Mouse (Mus musculus): ENCODE results near the gene Thada. TPM values are rescaled to one million over a fixed set of nuclear protein-coding genes. Genes with fewer than 3 reads are reported as not detected.

Thada gene
- polyA plus RNA-seq, 1 experiment from 2014 or later, result 6.1 TPM

DNA sequence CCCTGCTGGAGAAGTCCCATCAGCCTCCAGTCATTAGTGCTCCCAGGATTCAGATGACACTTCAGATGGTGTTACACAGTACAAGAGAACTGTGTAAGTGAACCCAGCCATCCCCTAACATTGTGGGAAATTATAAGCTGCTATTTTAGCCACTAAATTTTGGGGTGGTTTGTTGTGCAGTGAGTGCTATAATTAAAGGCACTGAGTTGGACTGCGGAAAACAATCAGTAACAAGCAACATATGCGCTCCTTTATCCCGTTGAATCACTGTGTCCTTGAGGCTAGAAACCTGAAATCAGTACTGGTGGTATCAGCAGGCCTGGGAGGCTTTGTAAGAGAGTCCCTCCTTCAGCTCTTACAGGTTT is 113.2 kb downstream of the Thada start:
- 95% methylated on average over 3 of the region's 3 CpGs for WGBS
- H3K27me3 ChIP-seq, result no peaks in the 10 kb centered on the region
- peaks cover 18% of the 10 kb centered on the region for H3K4me1 ChIP-seq (replicated peaks)
- H3K36me3 ChIP-seq, result peaks cover 2% of the 10 kb centered on the region; the same call in 1 of the 2 replicates
- ATAC-seq (ENCODE audit: low FRiP score), result no peak
- no peak overlapping the region for H3K4me2 ChIP-seq
- H3K9me3 ChIP-seq, result no peaks in the 10 kb centered on the region
- H3K4me3 ChIP-seq, result no peak overlapping the region
- no peak overlapping the region for H3K9ac ChIP-seq
- no peak overlapping the region for H3K27ac ChIP-seq

- Histone ChIP-seq H3K4me1 (replicated peaks) (peaks cover 18% of the 10 kb centered on the region), H3K4me3 (no peak overlapping the region), H3K36me3 (peaks cover 4% of the 10 kb centered on the region; the same call in 1 of the 2 replicates), H3K9me3 (no peaks in the 10 kb centered on the region), H3K27ac (peak overlapping the region; percentile 23; the same call in 1 of the 2 replicates), H3K9ac (no peak overlapping the region), H3K27me3 (no peaks in the 10 kb centered on the region), H3K4me2 (no peak overlapping the region)
- WGBS, result 71% methylated on average over 9 of the region's 9 CpGs
- no peak for ATAC-seq (ENCODE audit: low FRiP score)
These were observed 113.9 kb downstream of the Thada start for GRCm38 (mm10) chr17:84351912-84352789.

- H3K36me3 ChIP-seq, result peaks cover 10% of the 10 kb centered on the region
- ATAC-seq (ENCODE audit: low FRiP score), result peak; percentile 80; the same call in 1 of the 2 replicates
- no peak overlapping the region for H3K9ac ChIP-seq
- no peak overlapping the region for H3K4me3 ChIP-seq
- H3K4me1 ChIP-seq (replicated peaks), result peaks cover 18% of the 10 kb centered on the region
- H3K4me2 ChIP-seq, result no peak overlapping the region
- H3K27me3 ChIP-seq, result no peaks in the 10 kb centered on the region
- WGBS, result 23% methylated on average over 3 of the region's 3 CpGs
- peak overlapping the region; percentile 55; the same call in 1 of the 2 replicates for H3K27ac ChIP-seq
- no peaks in the 10 kb centered on the region for H3K9me3 ChIP-seq
These were observed 114.7 kb downstream of the Thada start for GRCm38 (mm10) chr17:84351276-84351675.

DNA sequence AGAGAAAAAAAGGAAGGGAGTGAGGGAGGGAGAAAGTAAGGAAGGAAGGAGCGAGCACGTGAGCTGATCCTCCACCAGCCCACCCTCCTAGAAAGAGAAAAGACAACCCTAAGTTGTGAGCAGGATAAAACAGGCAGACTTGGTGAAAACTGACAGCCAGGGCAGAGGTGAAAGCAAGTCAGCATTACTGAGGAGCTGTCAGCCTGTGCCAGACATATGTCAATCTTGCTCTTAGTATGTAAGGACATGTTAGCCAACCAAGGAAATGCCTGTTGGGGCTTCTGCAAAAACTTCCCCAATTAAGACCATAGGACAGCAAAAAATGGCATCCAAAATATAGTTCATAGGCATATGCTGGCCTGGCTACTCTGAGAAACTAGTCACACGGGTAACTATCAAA is 117.1 kb downstream of the Thada start:
- ATAC-seq (ENCODE audit: low FRiP score), result no peak
- WGBS, result 87% methylated on average over 3 of the region's 3 CpGs

DNA sequence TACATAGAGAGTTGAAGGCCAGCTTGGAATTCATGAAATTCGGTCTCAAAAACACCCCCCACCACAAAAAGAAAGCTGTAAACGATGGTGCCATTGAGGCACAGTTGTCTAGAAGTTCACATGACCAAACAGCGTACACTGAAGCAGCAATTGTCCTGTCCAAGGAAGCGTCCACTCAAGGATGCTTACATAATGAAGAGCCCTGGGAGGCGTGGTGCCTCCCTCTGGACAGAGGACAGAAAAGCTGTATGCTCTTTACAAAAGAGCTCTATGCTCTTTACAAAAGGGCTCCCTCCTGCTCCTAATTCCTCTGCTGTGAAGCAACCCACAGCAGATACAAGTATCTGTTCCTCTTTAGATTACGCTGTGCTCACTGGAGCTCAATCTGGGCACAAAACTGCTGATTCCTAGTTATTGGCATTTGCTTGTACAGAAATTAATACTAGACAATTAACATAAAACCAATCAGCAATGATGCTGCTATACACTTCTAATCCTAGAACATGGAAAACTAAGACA is 123.6 kb downstream of the Thada start:
- H3K4me2 ChIP-seq, result no peak overlapping the region
- no peak overlapping the region for H3K4me3 ChIP-seq
- 42% methylated on average over 6 of the region's 6 CpGs for WGBS

More for the DNA sequence above, 117.1 kb downstream of the Thada start:
- Histone ChIP-seq H3K4me2 (no peak overlapping the region), H3K9me3 (no peaks in the 10 kb centered on the region), H3K27ac (no peak overlapping the region), H3K9ac (no peak overlapping the region), H3K27me3 (no peaks in the 10 kb centered on the region), H3K4me3 (no peak overlapping the region), H3K36me3 (peaks cover 19% of the 10 kb centered on the region), H3K4me1 (replicated peaks) (peaks cover 18% of the 10 kb centered on the region)

GRCm38 (mm10) chr17:84341686-84342085 is 124.3 kb downstream of the Thada start:
- 80% methylated on average over 2 of the region's 2 CpGs for WGBS
- H3K27me3 ChIP-seq, result no peaks in the 10 kb centered on the region
- H3K4me3 ChIP-seq, result no peak overlapping the region
- no peaks in the 10 kb centered on the region for H3K9me3 ChIP-seq
- no peak overlapping the region for H3K4me2 ChIP-seq
- H3K36me3 ChIP-seq, result peaks cover 20% of the 10 kb centered on the region
- H3K9ac ChIP-seq, result no peak overlapping the region
- H3K27ac ChIP-seq, result no peak overlapping the region
- no peak for ATAC-seq (ENCODE audit: low FRiP score)
- 0 out of 2 replicates have a peak, but pooled peaks cover 6% of the 10 kb centered on the region for H3K4me1 ChIP-seq (replicated peaks)

More for the DNA sequence above, 123.6 kb downstream of the Thada start:
- Histone ChIP-seq H3K36me3 (peaks cover 20% of the 10 kb centered on the region), H3K9ac (no peak overlapping the region), H3K27ac (no peak overlapping the region), H3K4me1 (replicated peaks) (0 out of 2 replicates have a peak, but pooled peaks cover 6% of the 10 kb centered on the region), H3K27me3 (no peaks in the 10 kb centered on the region), H3K9me3 (no peaks in the 10 kb centered on the region)
- no peak for ATAC-seq (ENCODE audit: low FRiP score)

DNA sequence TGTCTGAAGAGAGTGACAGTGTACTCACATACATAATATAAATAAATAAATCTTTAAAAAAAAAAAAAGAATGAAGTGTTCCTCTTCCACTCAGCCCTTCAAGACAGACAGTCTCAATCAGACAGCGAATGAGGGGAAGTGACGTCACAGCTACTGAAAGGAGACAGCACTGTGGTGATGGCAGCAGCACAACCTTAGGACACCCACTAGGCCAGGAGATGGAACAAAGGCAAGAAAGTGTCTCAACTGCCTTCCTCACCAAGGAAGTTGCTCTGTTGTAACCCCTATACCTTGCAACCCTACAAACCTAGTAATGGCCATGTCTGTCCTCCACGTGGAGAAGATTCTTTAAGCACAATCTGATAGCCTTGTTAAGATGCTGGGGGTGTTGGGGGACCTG is 125.4 kb downstream of the Thada start:
- 97% methylated on average over 3 of the region's 3 CpGs for WGBS
- Histone ChIP-seq H3K4me3 (no peak overlapping the region), H3K9me3 (no peaks in the 10 kb centered on the region), H3K27me3 (no peaks in the 10 kb centered on the region), H3K4me1 (replicated peaks) (0 out of 2 replicates have a peak, but pooled peaks cover 6% of the 10 kb centered on the region), H3K4me2 (no peak overlapping the region), H3K9ac (no peak overlapping the region), H3K27ac (no peak overlapping the region), H3K36me3 (peaks cover 18% of the 10 kb centered on the region)
- no peak for ATAC-seq (ENCODE audit: low FRiP score)

DNA sequence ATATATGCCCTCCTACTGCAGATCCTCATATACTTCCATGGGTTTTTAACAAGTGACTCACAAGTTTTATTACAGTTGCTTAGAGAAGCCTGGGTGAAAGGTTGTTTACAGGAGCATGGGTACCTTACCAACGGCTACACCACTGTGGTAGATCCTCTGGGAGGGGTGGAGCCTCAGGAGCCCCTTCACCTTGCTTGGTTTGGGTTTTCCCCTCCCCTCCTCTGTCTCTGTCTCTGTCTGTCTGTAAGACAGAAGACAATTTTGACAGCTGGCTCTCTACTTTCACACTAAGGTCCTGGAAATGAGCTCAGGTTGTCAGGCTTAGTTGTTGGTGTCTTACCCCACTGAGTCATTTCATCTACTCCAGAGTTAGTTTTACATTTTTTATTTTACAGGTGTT is 130.0 kb downstream of the Thada start:
- ATAC-seq (ENCODE audit: low FRiP score), result no peak
- H3K4me1 ChIP-seq (replicated peaks), result peaks cover 5% of the 10 kb centered on the region; the same call in 1 of the 2 replicates
- H3K27ac ChIP-seq, result no peak overlapping the region
- WGBS, result 81% methylated on average over 1 of the region's 1 CpGs
- H3K4me2 ChIP-seq, result no peak overlapping the region
- no peaks in the 10 kb centered on the region for H3K9me3 ChIP-seq
- peaks cover 23% of the 10 kb centered on the region for H3K36me3 ChIP-seq
- H3K9ac ChIP-seq, result no peak overlapping the region
- H3K4me3 ChIP-seq, result no peak overlapping the region
- H3K27me3 ChIP-seq, result no peaks in the 10 kb centered on the region

DNA sequence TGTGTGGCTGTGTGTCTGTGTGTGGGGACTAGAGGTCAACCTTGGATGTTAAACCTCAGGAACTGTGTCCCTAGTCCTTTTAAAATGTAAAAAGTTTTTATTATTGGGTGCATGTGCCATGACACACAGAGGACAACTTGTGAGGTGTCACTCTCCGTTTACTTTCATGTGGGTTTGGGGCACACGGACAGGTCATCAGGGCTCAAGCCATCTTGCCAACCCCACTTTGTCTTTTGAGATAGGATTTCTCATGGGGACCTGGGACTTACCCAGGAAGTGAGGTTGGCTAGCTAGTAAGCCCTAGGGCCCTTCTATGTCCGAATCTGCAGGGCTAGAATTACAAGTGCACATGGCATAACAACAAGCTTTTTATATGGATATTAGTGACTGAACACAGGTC is 130.9 kb downstream of the Thada start:
- H3K4me3 ChIP-seq, result no peak overlapping the region

DNA sequence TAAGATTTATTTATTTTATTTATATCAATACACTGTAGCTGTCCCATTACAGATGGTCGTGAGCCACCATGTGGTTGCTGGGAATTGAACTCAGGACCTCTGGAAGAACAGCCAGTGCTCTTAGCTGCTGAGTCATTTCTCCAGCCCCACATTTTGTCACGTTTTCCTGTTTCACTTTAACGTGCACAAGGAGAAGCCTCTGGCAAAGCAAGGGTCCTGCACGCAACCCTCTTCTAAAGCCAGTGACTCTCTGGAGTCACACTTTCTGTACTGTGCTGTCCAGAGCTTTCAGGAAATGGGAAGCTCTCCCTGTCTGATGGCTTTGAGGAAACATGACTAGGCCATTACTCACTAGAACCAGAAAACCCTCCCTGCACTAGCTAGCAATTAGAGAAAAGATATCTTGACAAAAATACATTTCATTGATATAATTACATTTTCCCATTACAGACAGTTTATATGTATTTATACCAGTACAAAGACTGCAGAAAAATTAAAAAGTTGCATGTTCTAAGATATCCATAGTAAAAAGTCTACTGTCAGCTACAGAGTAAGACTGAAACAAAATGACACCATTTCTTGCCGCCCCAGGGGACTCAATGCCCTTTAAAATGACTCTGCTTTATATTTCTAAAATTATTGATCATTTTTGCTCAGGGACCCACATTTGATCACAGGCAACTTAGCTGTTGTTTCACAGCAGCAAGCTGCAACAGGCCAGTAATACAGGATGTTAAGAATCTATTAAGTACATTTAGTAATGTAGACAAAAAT is 131.6 kb downstream of the Thada start:
- Histone ChIP-seq H3K4me3 (no peak overlapping the region), H3K36me3 (peaks cover 20% of the 10 kb centered on the region), H3K27me3 (no peaks in the 10 kb centered on the region), H3K9ac (no peak overlapping the region), H3K9me3 (no peaks in the 10 kb centered on the region), H3K27ac (no peak overlapping the region), H3K4me2 (no peak overlapping the region), H3K4me1 (replicated peaks) (peaks cover 6% of the 10 kb centered on the region; the same call in 1 of the 2 replicates)
- 89% methylated on average over 5 of the region's 5 CpGs for WGBS
- ATAC-seq (ENCODE audit: low FRiP score), result no peak

More for the DNA sequence above, 130.9 kb downstream of the Thada start:
- ATAC-seq (ENCODE audit: low FRiP score), result no peak
- H3K4me2 ChIP-seq, result no peak overlapping the region
- no peaks in the 10 kb centered on the region for H3K27me3 ChIP-seq
- no peak overlapping the region for H3K9ac ChIP-seq
- H3K4me1 ChIP-seq (replicated peaks), result peaks cover 6% of the 10 kb centered on the region; the same call in 1 of the 2 replicates
- no peak overlapping the region for H3K27ac ChIP-seq
- peaks cover 23% of the 10 kb centered on the region for H3K36me3 ChIP-seq
- WGBS, result 89% methylated on average over 3 of the region's 3 CpGs
- H3K9me3 ChIP-seq, result no peaks in the 10 kb centered on the region

DNA sequence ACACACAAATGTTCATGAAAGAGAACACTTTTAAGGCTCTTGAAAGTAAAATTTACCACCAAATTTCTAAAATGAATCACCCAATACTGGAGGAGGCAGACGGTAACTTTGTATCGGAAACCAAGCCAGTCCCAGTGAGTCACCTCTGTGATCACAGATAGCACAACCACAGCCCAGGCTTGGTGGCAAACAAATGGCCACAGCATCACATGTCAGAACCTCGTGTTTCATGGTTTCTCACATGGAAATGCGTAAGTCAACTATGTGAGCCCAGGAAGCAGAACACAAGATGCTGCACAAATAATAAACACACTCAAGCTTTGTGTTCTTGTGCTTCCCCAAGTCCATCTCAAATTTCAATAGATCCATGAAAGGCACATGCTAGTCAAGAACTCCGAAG is 133.1 kb downstream of the Thada start:
- no peak for ATAC-seq (ENCODE audit: low FRiP score)
- H3K4me3 ChIP-seq, result no peak overlapping the region
- no peak overlapping the region for H3K9ac ChIP-seq
- H3K36me3 ChIP-seq, result peaks cover 20% of the 10 kb centered on the region
- no peak overlapping the region for H3K27ac ChIP-seq
- H3K4me1 ChIP-seq (replicated peaks), result peaks cover 6% of the 10 kb centered on the region; the same call in 1 of the 2 replicates
- WGBS, result 92% methylated on average over 5 of the region's 5 CpGs
- no peak overlapping the region for H3K4me2 ChIP-seq
- H3K9me3 ChIP-seq, result no peaks in the 10 kb centered on the region
- no peaks in the 10 kb centered on the region for H3K27me3 ChIP-seq

- Histone ChIP-seq H3K4me3 (no peak overlapping the region), H3K4me2 (no peak overlapping the region), H3K27ac (no peak overlapping the region), H3K9ac (no peak overlapping the region), H3K9me3 (no peaks in the 10 kb centered on the region), H3K4me1 (replicated peaks) (peaks cover 6% of the 10 kb centered on the region; the same call in 1 of the 2 replicates), H3K36me3 (peaks cover 11% of the 10 kb centered on the region), H3K27me3 (no peaks in the 10 kb centered on the region)
- WGBS, result 63% methylated on average over 8 of the region's 8 CpGs
- no peak for ATAC-seq (ENCODE audit: low FRiP score)
These were observed 135.0 kb downstream of the Thada start for GRCm38 (mm10) chr17:84330986-84331385.

Measured in hindbrain, embryonic 13.5 days (tissue).